Comparison of ENCODE assay signal across 7 mouse cellular contexts in the genomic region with DNA sequence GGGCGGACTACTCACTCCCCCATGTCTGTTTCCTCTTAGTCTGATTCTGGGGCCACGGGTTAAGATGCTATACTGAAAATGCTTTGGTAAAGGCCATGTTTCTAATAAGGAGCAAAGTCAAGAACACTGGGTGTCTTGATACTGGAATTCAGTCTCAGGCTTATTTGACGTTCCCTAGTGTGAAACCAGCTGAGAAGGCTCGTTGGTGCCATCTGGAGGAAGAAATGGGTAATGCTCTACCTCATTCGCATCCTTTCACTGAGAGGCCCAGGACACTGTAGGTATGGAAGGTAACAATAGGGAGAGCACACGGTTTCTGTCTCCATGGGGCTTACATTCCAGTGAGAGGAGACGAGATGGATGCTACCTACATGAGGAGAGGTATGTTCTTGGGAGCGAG. TPM values are rescaled to one million over a fixed set of nuclear protein-coding genes. Genes with fewer than 3 reads are reported as not detected.
DNase-seq lines count a peak whose midpoint lies in the region; ATAC-seq and TF ChIP-seq lines count a peak whose summit lies in the region.

No protein-coding gene starts in this region.

- peaks cover 7% of the 10 kb centered on the region for H3K36me3 ChIP-seq in kidney, postnatal 0 days (ENCODE audit: insufficient read depth, low read length)
- H3K36me3 ChIP-seq in liver, embryonic 15.5 days (replicated peaks): peaks cover 18% of the 10 kb centered on the region

- H3K9ac ChIP-seq in kidney, postnatal 0 days (ENCODE audit: low read depth, low read length): no peak overlapping the region
- H3K9ac ChIP-seq in liver, embryonic 15.5 days: no peak overlapping the region

- WGBS in kidney, postnatal 0 days: 30% methylated on average over 8 of the region's 8 CpGs
- WGBS in liver, embryonic 15.5 days (ENCODE audit: insufficient replicate concordance): 26% methylated on average over 8 of the region's 8 CpGs

- peak; percentile 64 to 78 for DNase-seq in CD8-positive naive resting alpha-beta T cell, adult 2 months (ENCODE audit: low read depth in 2 of 2, low spot score in 2 of 2)
- DNase-seq in NIH3T3 (ENCODE audit: low read depth): peak; percentile 90
- DNase-seq in cerebellum, adult 9-11 months: peak; percentile 72
- peak; percentile 57 to 66 for DNase-seq in frontal cortex, postnatal 25 days (ENCODE audit: low spot score in 2 of 2)
- peak; percentile 83 for DNase-seq in kidney, postnatal 0 days (ENCODE audit: low spot score)
- DNase-seq in ovary, postnatal 36 days (ENCODE audit: low spot score): peak; percentile 46

- no peaks in the 10 kb centered on the region for H3K27me3 ChIP-seq in kidney, postnatal 0 days (ENCODE audit: insufficient read depth, low read length)
- H3K27me3 ChIP-seq in liver, embryonic 15.5 days: 0 out of 2 replicates have a peak, but pooled peaks cover 9% of the 10 kb centered on the region

- H3K27ac ChIP-seq in kidney, postnatal 0 days: no peak overlapping the region
- H3K27ac ChIP-seq in liver, embryonic 15.5 days (replicated peaks): no peak overlapping the region

- H3K4me1 ChIP-seq in kidney, postnatal 0 days (replicated peaks; ENCODE audit: insufficient read depth, low read length): no peaks in the 10 kb centered on the region
- no peaks in the 10 kb centered on the region for H3K4me1 ChIP-seq in liver, embryonic 15.5 days (replicated peaks)

- H3K4me2 ChIP-seq in kidney, postnatal 0 days (ENCODE audit: low read length): no peak overlapping the region
- H3K4me2 ChIP-seq in liver, embryonic 15.5 days: no peak overlapping the region

- 0 out of 2 replicates have a peak, but pooled peaks have one; percentile 11 for ATAC-seq in kidney, postnatal 0 days (replicated peaks; ENCODE audit: low FRiP score, low read depth)
- ATAC-seq in liver, embryonic 15.5 days (ENCODE audit: insufficient read depth): 0 out of 2 replicates have a peak, but pooled peaks have one; percentile 26

- H3K4me3 ChIP-seq in kidney, postnatal 0 days (replicated peaks; ENCODE audit: low read depth, low read length): no peak overlapping the region
- H3K4me3 ChIP-seq in liver, embryonic 15.5 days (replicated peaks): no peak overlapping the region

- TF ChIP-seq CTCF in kidney, postnatal 0 days (IDR thresholded peaks at IDR 0.05; ENCODE audit: low read depth): peak; percentile 96

- H3K9me3 ChIP-seq in kidney, postnatal 0 days (replicated peaks; ENCODE audit: low read length): no peaks in the 10 kb centered on the region
- H3K9me3 ChIP-seq in liver, embryonic 15.5 days (replicated peaks): no peaks in the 10 kb centered on the region

RNA-seq across cellular contexts. Expression of gene Tmem54, which starts 19.3 kb away (rescaled TPM):
- 10.2 and 10.5 TPM in 2 replicates for polyA plus RNA-seq in kidney, postnatal 0 days (2015; fragmentation: Nextera tagmentation; extraction: Ambion mirVana)
- polyA plus RNA-seq in liver, embryonic 15.5 days (2015; fragmentation: Nextera tagmentation; extraction: Ambion mirVana): 1.2 and 1.9 TPM in 2 replicates

RNA-seq across cellular contexts. Expression of gene Rnf19b, which starts 28.0 kb away (rescaled TPM):
- polyA plus RNA-seq in kidney, postnatal 0 days (2015; fragmentation: Nextera tagmentation; extraction: Ambion mirVana): 6.1 and 7.1 TPM in 2 replicates
- polyA plus RNA-seq in liver, embryonic 15.5 days (2015; fragmentation: Nextera tagmentation; extraction: Ambion mirVana): 4.8 and 5.5 TPM in 2 replicates

RNA-seq across cellular contexts. Expression of gene Hpca, which starts 35.8 kb away (rescaled TPM):
- polyA plus RNA-seq in kidney, postnatal 0 days (2015; fragmentation: Nextera tagmentation; extraction: Ambion mirVana): 0.94 and 1.0 TPM in 2 replicates
- polyA plus RNA-seq in liver, embryonic 15.5 days (2015; fragmentation: Nextera tagmentation; extraction: Ambion mirVana): 0.31 and 0.66 TPM in 2 replicates

RNA-seq across cellular contexts. Expression of gene Fndc5, which starts 50.7 kb away (rescaled TPM):
- polyA plus RNA-seq in kidney, postnatal 0 days (2015; fragmentation: Nextera tagmentation; extraction: Ambion mirVana): 5.9 and 6.3 TPM in 2 replicates
- 1.0 and 1.1 TPM in 2 replicates for polyA plus RNA-seq in liver, embryonic 15.5 days (2015; fragmentation: Nextera tagmentation; extraction: Ambion mirVana)
